Mouse (Mus musculus) small intestine, adult 2 months (tissue): Measurements from ENCODE around the gene Cblc. TPM values are rescaled to one million over a fixed set of nuclear protein-coding genes. Genes with fewer than 3 reads are reported as not detected.

Experiments used
- H3K27ac ChIP-seq: fragments of 200-500 bp; 2 replicates; pipeline ENCODE4 v1.5.1; 2012; ENCODE audit warnings: low read depth, low read length, control low read depth, inconsistent platforms; ENCODE audit not compliant: insufficient read depth
- H3K27me3 ChIP-seq: fragments of 200-500 bp; 2 replicates; pipeline ENCODE4 v1.6.1; 2012; ENCODE audit warnings: mild to moderate bottlenecking, moderate library complexity, low read length, inconsistent platforms; ENCODE audit not compliant: control insufficient read depth, insufficient read depth
- H3K36me3 ChIP-seq: fragments of 200-500 bp; 2 replicates; pipeline ENCODE4 v1.6.1; 2012; ENCODE audit warnings: mild to moderate bottlenecking, low read length, control low read depth, inconsistent platforms; ENCODE audit not compliant: control insufficient read depth, insufficient read depth
- H3K4me1 ChIP-seq: fragments of 200-500 bp; 2 replicates; pipeline ENCODE4 v1.6.1; 2012; ENCODE audit warnings: low read length, inconsistent platforms, mixed read lengths; ENCODE audit not compliant: control insufficient read depth, insufficient read depth, insufficient read length
- H3K4me3 ChIP-seq: fragments of 200-500 bp; 2 replicates; pipeline ENCODE4 v1.5.1; 2012; ENCODE audit warnings: low read depth, mild to moderate bottlenecking, control low read depth, inconsistent platforms, low read length, moderate library complexity
- CTCF ChIP-seq: fragments of 200-500 bp; IDR thresholded peaks from 2 replicates; pipeline ENCODE4 v1.5.1; 2012; ENCODE audit warnings: low read depth, mild to moderate bottlenecking, control low read depth, inconsistent platforms, low read length, moderate library complexity, mixed read lengths; ENCODE audit not compliant: insufficient replicate concordance, insufficient read length; ENCODE audit errors: extremely low read depth
- POLR2A ChIP-seq: fragments of 200-500 bp; IDR thresholded peaks from 2 replicates; pipeline ENCODE4 v1.6.1; 2012; ENCODE audit warnings: low read depth, mild to moderate bottlenecking, control low read depth, inconsistent platforms, low read length, moderate library complexity
- WGBS: fragments of 180-500 bp; shearing (Covaris S2); methylation state at CpG from one replicate; pipeline ENCODE4 v1.1.7; 2018; 5-methylcytosine and 5-hydroxymethylcytosine counted together
- polyA plus RNA-seq: library from polyadenylated mRNA; depleted of rRNA; stranded (reverse); fragments of >200 nt; gene quantifications from 2 replicates; pipeline ENCODE4 v1.2.3, GENCODE M21; 2012

The Cblc gene
- polyA plus RNA-seq, 1 experiment = 145 TPM

DNA sequence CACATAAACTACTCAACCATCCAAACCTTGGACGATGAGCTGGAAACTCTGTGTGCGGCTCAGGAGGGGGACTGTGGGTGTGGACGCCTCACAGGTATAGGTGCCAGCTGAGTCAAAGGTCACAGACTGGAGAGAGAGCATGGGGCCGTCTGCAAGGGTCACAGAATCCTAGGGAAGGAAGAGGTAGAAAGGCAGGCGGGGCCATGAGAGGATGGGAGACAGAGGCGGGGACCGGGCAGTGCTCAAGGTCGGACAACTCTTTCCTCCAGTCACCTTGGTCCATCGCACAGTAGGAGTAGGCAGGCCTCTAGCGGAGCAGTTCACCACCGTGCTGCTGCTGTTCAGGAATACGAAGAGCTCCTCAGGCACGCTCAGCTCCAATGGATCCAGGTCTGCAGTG lies 36.6 kb downstream of the Cblc start:
- H3K27me3 ChIP-seq = no peaks in the 10 kb centered on the region
- 46% methylated on average over 13 of the region's 13 CpGs for WGBS
- H3K27ac ChIP-seq = no peak overlapping the region
- H3K4me1 ChIP-seq = peaks cover 15% of the 10 kb centered on the region
- no peak for TF ChIP-seq CTCF
- TF ChIP-seq POLR2A = no peak
- H3K4me3 ChIP-seq = no peak overlapping the region
- H3K36me3 ChIP-seq = no peaks in the 10 kb centered on the region

DNA sequence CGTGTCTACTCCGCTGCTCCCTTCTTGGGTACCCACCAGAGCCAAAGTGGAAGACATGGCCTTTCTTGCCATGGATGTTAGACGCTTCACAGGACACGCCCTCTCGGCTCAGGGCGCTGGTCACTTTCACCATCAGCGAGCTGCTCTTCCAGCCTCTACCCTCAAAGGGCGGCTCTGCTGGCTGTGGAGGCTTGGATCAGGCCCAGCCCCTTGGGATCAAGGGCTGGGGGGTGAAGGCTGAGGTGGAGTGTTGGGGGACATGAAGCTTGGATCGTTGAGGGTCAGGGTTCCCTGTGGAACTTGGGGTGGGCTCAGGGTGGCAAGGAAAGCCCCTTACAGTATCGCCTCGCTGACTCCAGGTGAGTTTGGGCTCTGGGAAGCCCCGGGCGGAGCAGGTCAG lies 38.0 kb downstream of the Cblc start:
- 92% methylated on average over 13 of the region's 13 CpGs for WGBS
- TF ChIP-seq CTCF (no peak), POLR2A (no peak)
- Histone ChIP-seq H3K4me3 (no peak overlapping the region), H3K27ac (no peak overlapping the region), H3K4me1 (peaks cover 17% of the 10 kb centered on the region), H3K36me3 (no peaks in the 10 kb centered on the region), H3K27me3 (no peaks in the 10 kb centered on the region)

DNA sequence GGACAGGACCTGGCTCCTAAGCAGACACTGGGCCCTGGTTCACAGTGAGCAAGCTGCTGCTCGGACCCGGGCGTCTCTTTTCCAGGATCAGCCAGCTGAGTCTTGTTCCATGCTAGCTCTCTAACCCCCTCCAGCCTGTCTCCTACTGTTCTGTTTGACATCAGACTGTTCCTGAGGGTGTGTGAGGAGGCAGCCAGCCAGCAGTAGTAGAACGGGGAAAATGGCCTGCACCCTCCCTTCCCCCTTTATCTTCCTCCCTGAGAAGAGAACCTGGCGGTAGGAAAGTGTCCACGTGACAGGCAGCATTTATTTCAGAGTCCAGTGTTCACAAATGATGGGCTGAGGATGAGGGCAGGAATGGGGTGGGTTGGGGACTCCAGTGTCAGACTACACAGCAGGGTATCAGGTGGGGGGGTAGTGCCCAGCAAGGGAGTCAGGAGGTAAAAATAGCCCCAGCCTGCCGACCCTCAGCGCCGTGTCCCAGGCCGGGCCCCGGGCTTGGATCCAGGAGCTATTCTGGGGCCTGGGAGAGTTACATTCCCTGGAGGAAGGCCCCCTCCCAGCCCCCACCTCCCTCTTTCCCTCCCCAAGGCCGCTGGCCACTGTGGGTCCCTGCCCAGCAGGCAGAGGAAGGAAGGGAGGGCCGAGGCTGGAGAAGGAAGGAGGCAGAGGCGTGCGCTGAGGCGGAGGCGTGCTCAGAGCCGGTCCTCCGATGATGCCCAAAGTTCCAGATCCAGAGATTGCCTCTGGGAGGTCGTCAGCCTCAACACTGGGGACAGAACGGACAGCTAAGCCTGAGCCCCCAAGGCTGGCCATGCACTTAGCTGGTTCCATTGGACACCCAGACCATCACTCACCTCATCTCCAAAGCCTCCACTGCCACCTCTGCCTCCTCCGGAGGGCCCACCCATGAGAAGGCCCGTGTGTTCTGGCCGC lies 40.5 kb downstream of the Cblc start:
- Histone ChIP-seq H3K27me3 (no peaks in the 10 kb centered on the region), H3K36me3 (no peaks in the 10 kb centered on the region), H3K4me3 (peak overlapping the region; percentile 17; the same call in 1 of the 2 replicates), H3K4me1 (peaks cover 19% of the 10 kb centered on the region), H3K27ac (peak overlapping the region; percentile 67)
- TF ChIP-seq POLR2A = no peak
- no peak for TF ChIP-seq CTCF
- 63% methylated on average over 23 of the region's 24 CpGs for WGBS

DNA sequence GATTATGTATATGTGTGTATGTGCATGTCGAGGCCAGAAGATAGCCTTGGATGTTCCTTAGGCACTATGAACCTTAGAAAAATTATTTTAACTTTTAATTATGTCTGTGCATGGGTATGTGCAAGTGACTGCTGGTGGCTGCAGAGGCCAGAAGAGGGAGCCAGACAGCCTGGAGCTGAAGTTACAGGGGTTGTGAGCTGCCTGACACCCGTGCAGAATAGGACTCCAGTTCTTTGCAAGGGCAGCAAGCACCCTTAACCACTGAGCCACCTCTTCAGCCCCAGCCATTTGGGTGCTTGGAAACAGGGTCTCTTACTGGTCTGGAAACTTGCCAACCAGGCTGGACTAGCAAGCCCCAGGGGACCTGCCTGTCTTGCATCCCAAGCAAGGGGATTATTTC lies 41.6 kb downstream of the Cblc start:
- no peak overlapping the region for H3K4me3 ChIP-seq
- 88% methylated on average over 2 of the region's 2 CpGs for whole genome bisulfite sequencing
- peak overlapping the region; percentile 44; the same call in 1 of the 2 replicates for H3K27ac ChIP-seq

GRCm38 (mm10) chr7:19754065-19754464 lies 42.5 kb downstream of the Cblc start:
- 82% methylated on average over 1 of the region's 1 CpGs for WGBS

More for the DNA sequence above, 41.6 kb downstream of the Cblc start:
- no peaks in the 10 kb centered on the region for H3K27me3 ChIP-seq
- no peaks in the 10 kb centered on the region for H3K36me3 ChIP-seq
- TF ChIP-seq CTCF = no peak
- no peak for TF ChIP-seq POLR2A
- H3K4me1 ChIP-seq = peaks cover 23% of the 10 kb centered on the region

DNA sequence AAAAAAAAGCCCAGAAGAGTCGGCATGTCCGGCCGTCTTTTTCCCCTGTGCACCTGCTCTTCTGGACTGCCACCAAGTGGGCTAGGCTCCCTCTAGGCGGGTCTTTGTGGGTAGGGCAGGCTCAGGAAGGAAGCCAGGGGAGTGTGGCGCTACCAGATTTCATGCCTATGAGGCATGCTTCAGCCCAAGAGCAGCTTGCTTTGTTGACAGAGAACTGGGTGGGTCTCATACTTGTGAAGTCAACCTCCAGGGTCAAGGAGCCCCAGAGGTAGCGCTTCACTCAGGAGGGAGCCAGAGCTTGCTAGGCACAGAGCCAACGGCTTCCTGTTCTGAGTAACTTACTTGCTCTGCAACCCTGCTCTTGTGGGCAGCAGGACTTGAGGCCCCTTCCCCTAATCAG lies 43.0 kb downstream of the Cblc start:
- H3K27me3 ChIP-seq = no peaks in the 10 kb centered on the region
- TF ChIP-seq POLR2A = no peak
- no peak for TF ChIP-seq CTCF
- peaks cover 20% of the 10 kb centered on the region for H3K4me1 ChIP-seq
- WGBS = 17% methylated on average over 7 of the region's 7 CpGs
- H3K4me3 ChIP-seq = no peak overlapping the region
- no peak overlapping the region; the same call in 1 of the 2 replicates for H3K27ac ChIP-seq
- no peaks in the 10 kb centered on the region for H3K36me3 ChIP-seq

More at GRCm38 (mm10) chr7:19754065-19754464, 42.5 kb downstream of the Cblc start:
- Histone ChIP-seq H3K4me1 (peaks cover 21% of the 10 kb centered on the region), H3K36me3 (no peaks in the 10 kb centered on the region), H3K27me3 (no peaks in the 10 kb centered on the region), H3K27ac (peak overlapping the region; percentile 11; the same call in 1 of the 2 replicates), H3K4me3 (no peak overlapping the region)
- TF ChIP-seq CTCF = no peak

DNA sequence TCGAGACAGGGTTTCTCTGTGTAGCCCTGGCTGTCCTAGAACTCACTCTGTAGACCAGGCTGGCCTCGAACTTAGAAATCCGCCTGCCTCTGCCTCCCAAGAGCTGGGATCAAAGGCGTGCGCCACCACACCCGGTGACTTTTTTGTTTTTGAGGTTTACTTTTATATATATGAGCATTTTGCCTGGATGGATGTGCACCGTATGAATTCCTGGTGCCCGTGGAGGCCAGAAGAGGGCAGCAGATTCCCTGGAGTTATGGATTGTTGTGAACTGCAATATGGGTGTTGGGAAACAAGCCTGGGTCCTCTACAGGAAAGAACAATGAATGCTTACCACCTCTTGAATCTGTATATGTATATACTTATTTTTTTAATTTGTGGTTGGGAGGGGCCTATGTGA lies 44.0 kb downstream of the Cblc start:
- Histone ChIP-seq H3K27ac (no peak overlapping the region), H3K27me3 (no peaks in the 10 kb centered on the region), H3K36me3 (no peaks in the 10 kb centered on the region), H3K4me1 (peaks cover 14% of the 10 kb centered on the region), H3K4me3 (no peak overlapping the region)
- TF ChIP-seq CTCF (peak; percentile 57; the same call in 1 of the 2 replicates), POLR2A (no peak)
- 81% methylated on average over 8 of the region's 8 CpGs for WGBS
